Mouse (Mus musculus) thymus, adult 2 months (tissue): Measurements from ENCODE around the gene Icos.

Source experiments
- CTCF ChIP-seq: fragments of 200-500 bp; IDR thresholded peaks from 2 replicates; pipeline ENCODE4 v1.5.1; 2012; ENCODE audit warnings: mild to moderate bottlenecking, control low read depth, low read length, moderate library complexity, borderline replicate concordance; ENCODE audit not compliant: control insufficient read depth, poor library complexity, insufficient read depth; ENCODE audit errors: extremely low read depth
- POLR2A ChIP-seq: fragments of 200-500 bp; IDR thresholded peaks from 2 replicates; pipeline ENCODE4 v1.6.1; 2012; ENCODE audit warnings: mild to moderate bottlenecking, low read length, control low read depth, moderate library complexity; ENCODE audit not compliant: control insufficient read depth, poor library complexity, insufficient read depth; ENCODE audit errors: extremely low read depth

GRCm38 (mm10) chr1:60940620-60941019 is 37.1 kb upstream of the Icos start:
- no peak for TF ChIP-seq CTCF
- TF ChIP-seq POLR2A: no peak
